Mouse (Mus musculus) heart, postnatal 10 days (tissue): Measurements from ENCODE around the gene Il12a. TPM values are rescaled to one million over a fixed set of nuclear protein-coding genes. Genes with fewer than 3 reads are reported as not detected.

Experiments used
- DNase-seq, 2 experiments: peaks; one replicate each; pipeline ENCODE4 v3.0.0; 2021
- intact Hi-C: fragments of 180-260 bp; cut with DNase I; formaldehyde crosslinking; loops from one replicate; pipeline ENCODE4 v1.15.1; 2025
- total RNA-seq, 2 experiments: library from RNA; stranded (reverse); gene quantifications; 2 replicates each; pipeline ENCODE4 v1.2.3; 2021

The Il12a gene
- total RNA-seq, 2 experiments from 2014 or later: 0.20 TPM; not detected in 1

GRCm38 (mm10) chr3:68683579-68683978 is 6.9 kb upstream of the Il12a start:
- DNase-seq: no peak
- intact Hi-C loops: no loop called here

- intact Hi-C loops: no loop called here
- no peak for DNase-seq
Measured at GRCm38 (mm10) chr3:68684207-68684606, 6.2 kb upstream of the Il12a start.

GRCm38 (mm10) chr3:68686852-68687560 is 3.4 kb upstream of the Il12a start:
- intact Hi-C loops: no loop called here
- no peak for DNase-seq

DNA sequence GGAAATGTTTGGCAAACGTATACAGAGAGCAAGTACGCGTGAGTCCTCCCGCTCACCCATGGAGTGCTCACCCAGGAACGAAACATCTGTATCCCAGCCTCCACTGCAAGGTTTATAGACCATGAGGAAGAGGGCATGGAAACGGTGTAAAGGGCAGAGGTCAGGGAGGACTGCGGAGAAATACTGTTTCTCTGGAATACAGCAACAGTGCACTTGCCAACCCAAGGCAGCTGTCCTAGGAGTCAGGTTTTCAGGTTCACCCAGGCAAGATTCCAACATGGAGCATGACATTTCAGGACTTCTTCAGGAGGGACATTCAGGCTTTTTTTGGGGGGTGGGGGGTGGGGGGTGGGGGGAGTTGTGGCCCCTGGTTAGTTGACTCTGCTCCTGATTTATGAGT is 1.1 kb upstream of the Il12a start:
- intact Hi-C loops: no loop called here

GRCm38 (mm10) chr3:68691100-68691778 is 795 bp downstream of the Il12a start:
- no peak for DNase-seq
- intact Hi-C loops: loop anchor here (5.0 kb wide), 1 partner anchor 74 kb away; no protein-coding TSS in a partner anchor

More for the DNA sequence above, 1.1 kb upstream of the Il12a start:
- DNase-seq: no peak

DNA sequence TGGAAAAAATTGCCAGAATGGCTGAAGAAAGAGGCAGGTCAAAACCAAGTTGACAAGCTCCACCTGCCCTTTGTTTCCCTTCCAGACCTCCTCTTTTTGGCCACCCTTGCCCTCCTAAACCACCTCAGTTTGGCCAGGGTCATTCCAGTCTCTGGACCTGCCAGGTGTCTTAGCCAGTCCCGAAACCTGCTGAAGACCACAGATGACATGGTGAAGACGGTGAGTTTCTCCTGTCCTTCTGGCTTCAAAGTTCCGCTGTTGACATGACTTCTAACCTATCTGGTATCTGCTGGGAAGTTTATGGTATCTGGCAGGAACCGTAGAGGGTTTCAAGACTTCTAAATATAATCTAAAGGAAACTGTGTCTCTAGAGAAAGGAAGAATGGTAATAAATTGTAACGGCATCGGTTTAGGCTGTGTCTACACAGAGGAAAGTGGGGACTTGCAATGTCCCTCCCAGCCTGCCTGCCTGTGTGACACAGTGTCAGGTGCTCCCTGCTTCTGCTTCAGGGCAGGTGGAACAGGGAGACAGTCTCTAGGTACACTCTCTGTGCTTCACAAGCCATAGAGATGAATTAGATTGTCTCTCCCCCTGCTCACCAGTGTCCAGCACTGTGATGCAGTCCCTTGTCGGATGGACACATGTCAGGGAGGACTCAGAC is 1.6 kb downstream of the Il12a start:
- intact Hi-C loops: loop anchor here (5.0 kb wide), 1 partner anchor 75 kb away; no protein-coding TSS in a partner anchor
- DNase-seq: no peak

DNA sequence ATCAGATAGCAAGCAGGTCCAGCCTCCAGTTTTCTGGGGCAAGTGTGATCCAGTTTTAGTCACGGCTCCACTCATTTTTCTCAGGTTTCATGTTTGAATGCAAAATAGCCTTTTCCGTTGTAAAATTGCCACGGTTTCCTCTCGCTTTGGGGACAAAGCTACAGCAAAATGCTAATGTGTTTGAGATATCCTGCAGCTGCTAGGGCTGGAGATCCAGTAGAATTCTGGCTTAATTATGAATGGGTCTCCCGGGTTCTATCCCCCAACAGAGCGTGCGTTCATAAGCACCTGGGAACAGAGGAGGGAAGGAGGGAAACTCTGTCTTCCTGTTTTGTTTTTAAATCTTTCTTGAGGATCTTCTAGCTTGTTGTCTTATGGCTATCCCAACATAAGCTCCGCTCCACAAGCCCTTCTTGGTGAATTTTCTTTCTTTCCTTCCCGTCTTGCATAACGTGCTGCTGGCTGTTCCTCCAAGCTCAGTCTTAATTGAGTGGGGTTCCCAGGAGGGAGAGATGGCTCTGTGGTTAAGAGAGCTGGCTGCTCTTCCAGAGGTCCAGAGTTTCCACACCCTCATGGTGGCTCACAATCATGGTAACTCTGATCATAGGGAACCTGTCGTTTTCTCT is 2.3 kb downstream of the Il12a start:
- intact Hi-C loops: loop anchor here (5.0 kb wide), 1 partner anchor 75 kb away; no protein-coding TSS in a partner anchor
- DNase-seq: peak in 1 of 2 experiments; percentile 27

- DNase-seq: peak; percentile 74 to 83
- intact Hi-C loops: loop anchor here (5.0 kb wide), 1 partner anchor 76 kb away; no protein-coding TSS in a partner anchor
Measured at GRCm38 (mm10) chr3:68693441-68694048, 3.1 kb downstream of the Il12a start.

DNA sequence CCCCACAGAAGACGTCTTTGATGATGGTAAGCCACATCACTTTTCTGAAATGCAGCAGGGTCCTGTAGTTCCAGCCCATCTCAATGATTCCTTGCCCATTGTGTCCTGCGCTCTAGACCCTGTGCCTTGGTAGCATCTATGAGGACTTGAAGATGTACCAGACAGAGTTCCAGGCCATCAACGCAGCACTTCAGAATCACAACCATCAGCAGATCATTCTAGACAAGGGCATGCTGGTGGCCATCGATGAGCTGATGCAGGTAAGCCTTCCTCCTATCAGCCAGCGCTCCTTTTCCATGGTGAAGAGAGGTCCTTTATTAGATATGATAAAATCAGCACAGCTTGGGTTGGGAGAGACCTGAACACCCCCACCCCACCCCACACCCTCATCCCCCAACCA is 4.9 kb downstream of the Il12a start:
- DNase-seq: no peak
- intact Hi-C loops: no loop called here

GRCm38 (mm10) chr3:68696495-68697200 is 6.2 kb downstream of the Il12a start:
- intact Hi-C loops: no loop called here
- no peak for DNase-seq

- no peak for DNase-seq
- intact Hi-C loops: no loop called here
Measured at GRCm38 (mm10) chr3:68698601-68699000, 8.2 kb downstream of the Il12a start.

- intact Hi-C loops: loop anchor here (10.0 kb wide), 1 partner anchor 135 kb away; no protein-coding TSS in a partner anchor
- DNase-seq: no peak
Measured at GRCm38 (mm10) chr3:68700091-68700490, 9.6 kb downstream of the Il12a start.

GRCm38 (mm10) chr3:68706307-68706706 is 15.9 kb downstream of the Il12a start:
- no peak for DNase-seq
- intact Hi-C loops: loop anchor here (10.0 kb wide), 1 partner anchor 142 kb away; no protein-coding TSS in a partner anchor

- DNase-seq: peak; percentile 66 to 78
- intact Hi-C loops: loop anchor here (10.0 kb wide), 1 partner anchor 143 kb away; no protein-coding TSS in a partner anchor
Measured at GRCm38 (mm10) chr3:68708230-68708629, 17.8 kb downstream of the Il12a start.

GRCm38 (mm10) chr3:68709198-68709797 is 18.9 kb downstream of the Il12a start:
- peak; percentile 65 to 77 for DNase-seq
- intact Hi-C loops: loop anchor here (10.0 kb wide), 1 partner anchor 144 kb away; no protein-coding TSS in a partner anchor

DNA sequence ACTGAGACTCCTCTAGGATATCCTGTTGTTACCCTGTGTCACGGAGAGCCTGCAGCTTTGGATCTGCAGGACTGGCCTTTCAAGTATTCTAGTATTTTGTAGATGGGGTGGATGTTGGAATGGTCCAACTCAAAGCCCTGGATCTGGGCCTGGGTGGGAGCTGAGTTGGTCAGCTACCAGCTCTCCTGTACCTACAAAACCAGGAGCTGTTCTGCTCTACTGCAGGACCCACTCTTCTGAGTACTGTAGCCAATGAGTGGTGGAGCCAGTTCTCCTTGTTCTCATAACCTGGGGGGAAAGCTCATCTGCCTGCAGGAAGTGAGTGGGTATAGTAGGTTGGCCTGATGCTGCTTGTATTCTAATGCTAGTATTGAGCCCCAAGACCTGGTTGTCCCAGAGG is 20.0 kb downstream of the Il12a start:
- intact Hi-C loops: loop anchor here (10.0 kb wide), 3 partner anchors 96 to 354 kb away; no protein-coding TSS in a partner anchor
- no peak for DNase-seq

GRCm38 (mm10) chr3:68711510-68711909 is 21.1 kb downstream of the Il12a start:
- intact Hi-C loops: loop anchor here (1.0 to 10.0 kb wide), 4 partner anchors 97 to 655 kb away; no protein-coding TSS in a partner anchor
- DNase-seq: no peak

GRCm38 (mm10) chr3:68713550-68713949 is 23.1 kb downstream of the Il12a start:
- peak; percentile 52 to 79 for DNase-seq
- intact Hi-C loops: loop anchor here (10.0 kb wide), 3 partner anchors 99 to 351 kb away; no protein-coding TSS in a partner anchor

- DNase-seq: peak; percentile 45 to 77
- intact Hi-C loops: loop anchor here (10.0 kb wide), 3 partner anchors 103 to 347 kb away; no protein-coding TSS in a partner anchor
Measured at GRCm38 (mm10) chr3:68717346-68717745, 26.9 kb downstream of the Il12a start.
